Mouse (Mus musculus) neutrophil, adult 5-6 weeks (primary cell): ENCODE measurements at regions not wholly inside any gene's neighbourhood (a gene's known extent, or its start where the extent isn't known, plus 50 kb on each side); places are given as distances from the start of the nearest gene placed in this dataset.
"Not testable (repeated sequence)": the region's sequence is repeated elsewhere in the genome, so short reads cannot be mapped to it uniquely, and the experiment has no call there.

ENCODE experiments used
- ATAC-seq: fragments of 151-379, 151-347 bp; 2 replicates; pipeline ENCODE4 v1.8.0; 2017; ENCODE audit warnings: mild to moderate bottlenecking, moderate TSS enrichment; ENCODE audit not compliant: insufficient number of reproducible peaks, poor library complexity, low FRiP score, severe bottlenecking; ENCODE audit errors: extremely low read depth

- no peak for ATAC-seq
Measured at GRCm38 (mm10) chr11:16559001-16559699, 50.9 kb upstream of the Sec61g start.

- peak; percentile 73 for ATAC-seq
Measured at GRCm38 (mm10) chr11:16561727-16562126, 53.4 kb upstream of the Sec61g start.

- no peak for ATAC-seq
Measured at GRCm38 (mm10) chr11:16589085-16589680, 80.9 kb upstream of the Sec61g start.

- no peak for ATAC-seq
Measured at GRCm38 (mm10) chr11:16590541-16590940, 82.3 kb upstream of the Sec61g start.

GRCm38 (mm10) chr11:16591471-16591921 lies 83.2 kb upstream of the Sec61g start:
- ATAC-seq, result no peak

GRCm38 (mm10) chr11:16592006-16592405 lies 83.7 kb upstream of the Sec61g start:
- no peak for ATAC-seq

- ATAC-seq, result no peak
Measured at GRCm38 (mm10) chr11:16592766-16593165, 84.5 kb upstream of the Sec61g start.

GRCm38 (mm10) chr11:16594832-16595231 lies 86.5 kb upstream of the Sec61g start:
- ATAC-seq, result no peak

GRCm38 (mm10) chr11:16597038-16597830 lies 89.0 kb upstream of the Sec61g start:
- no peak for ATAC-seq

- ATAC-seq, result no peak
Measured at GRCm38 (mm10) chr11:16602947-16603346, 94.7 kb upstream of the Sec61g start.

- ATAC-seq, result no peak
Measured at GRCm38 (mm10) chr11:16606435-16607214, 98.3 kb upstream of the Sec61g start.

- not testable (repeated sequence) for ATAC-seq
Measured at GRCm38 (mm10) chr11:16607900-16608422, 99.7 kb upstream of the Sec61g start.

- ATAC-seq, result no peak
Measured at GRCm38 (mm10) chr11:16611741-16612140, 103.5 kb upstream of the Sec61g start.

GRCm38 (mm10) chr11:16612524-16612923 lies 104.2 kb upstream of the Sec61g start:
- no peak for ATAC-seq

- no peak for ATAC-seq
Measured at GRCm38 (mm10) chr11:16619736-16620135, 111.5 kb upstream of the Sec61g start.

- no peak for ATAC-seq
Measured at GRCm38 (mm10) chr11:16623694-16624093, 115.4 kb upstream of the Sec61g start.

GRCm38 (mm10) chr11:16627294-16628085 lies 119.2 kb upstream of the Sec61g start:
- ATAC-seq, result no peak
